Mouse (Mus musculus): ENCODE results near the gene Slc25a31. TPM values are rescaled to one million over a fixed set of nuclear protein-coding genes. Genes with fewer than 3 reads are reported as not detected.

Gene Slc25a31
- not detected for polyA plus RNA-seq (2014; fragmentation: Illumina TruSeq; extraction: RNeasy Lipid Tissue Mini Kit (QIAGEN cat#74804); ENCODE audit: insufficient read depth, low read depth, low replicate concordance)

DNA sequence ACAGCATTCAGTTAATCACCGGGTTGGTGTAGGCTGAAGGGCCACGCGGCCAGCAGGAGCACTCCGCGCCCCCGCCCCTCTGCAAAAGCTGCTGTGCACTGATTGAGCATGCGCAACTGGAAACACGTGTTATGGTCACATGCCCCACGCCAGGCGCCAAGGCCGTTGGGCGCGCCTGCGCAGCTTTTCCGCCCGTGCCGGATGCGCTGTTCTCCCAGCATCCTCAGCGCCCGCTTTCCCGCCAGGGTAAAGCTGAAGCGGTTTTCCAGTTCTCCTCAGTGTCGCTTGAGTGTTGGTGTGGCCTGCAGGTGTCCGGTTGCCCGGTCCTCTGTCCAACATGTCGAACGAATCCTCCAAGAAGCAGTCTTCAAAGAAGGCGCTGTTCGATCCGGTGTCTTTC lies at the start of gene Slc25a31:
Gene Slc25a31, plus strand, starts transcription at position 201 of the 400 bp plus-strand sequence.

DNA sequence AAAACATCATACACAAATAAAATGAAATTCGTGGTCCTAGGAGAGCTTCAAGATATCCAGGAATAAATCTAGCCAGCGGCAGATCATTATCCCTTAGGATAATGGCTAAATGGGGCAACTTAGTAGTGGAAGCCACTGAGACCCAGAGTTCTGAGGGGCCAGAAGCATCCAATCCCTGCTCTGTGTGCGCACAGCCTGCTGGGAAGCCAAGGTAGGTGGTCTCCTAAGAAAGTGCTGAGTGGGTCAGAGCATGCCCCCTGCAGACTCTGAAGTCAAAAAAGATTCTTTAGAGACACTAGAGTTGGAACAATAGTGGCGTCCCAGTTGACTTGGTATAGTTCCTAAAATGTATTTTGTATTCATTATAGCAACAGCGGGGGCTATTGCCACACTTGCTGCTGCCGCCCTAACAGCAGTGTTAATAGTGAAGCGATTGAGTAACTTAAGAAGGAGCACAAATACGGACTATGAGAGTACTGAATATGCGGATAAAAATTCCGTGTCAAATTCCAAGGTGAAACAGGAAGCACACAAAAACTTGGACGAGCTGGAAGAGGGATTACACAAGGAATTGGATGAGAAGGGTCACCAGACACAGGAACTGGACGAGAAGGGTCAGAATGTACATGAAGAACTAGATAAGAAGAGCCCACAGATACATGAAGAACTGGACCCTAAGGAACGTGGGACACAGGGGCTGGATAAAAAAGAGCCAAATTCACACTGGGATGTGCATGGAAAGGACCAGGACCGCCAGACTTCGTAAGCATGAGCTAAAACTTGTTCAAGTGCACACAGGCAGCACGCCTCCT lies 35.6 kb downstream of the Slc25a31 start, which contains the start of gene Hspa4l:
Gene Hspa4l, plus strand, starts transcription at position 472 of the 812 bp plus-strand sequence.

Other genes with a start within 250 kb of the Slc25a31 start
- gene Intu, start 177.6 kb upstream of the Slc25a31 start, polyA plus RNA-seq (2014; fragmentation: Illumina TruSeq; extraction: RNeasy Lipid Tissue Mini Kit (QIAGEN cat#74804); ENCODE audit: insufficient read depth, low read depth, low replicate concordance): 2.0 TPM
- gene Hspa4l, start 35.6 kb downstream of the Slc25a31 start, polyA plus RNA-seq (2014; fragmentation: Illumina TruSeq; extraction: RNeasy Lipid Tissue Mini Kit (QIAGEN cat#74804); ENCODE audit: insufficient read depth, low read depth, low replicate concordance): 13.2 TPM
- gene Plk4, start 91.2 kb downstream of the Slc25a31 start, polyA plus RNA-seq (2014; fragmentation: Illumina TruSeq; extraction: RNeasy Lipid Tissue Mini Kit (QIAGEN cat#74804); ENCODE audit: insufficient read depth, low read depth, low replicate concordance): 3.5 TPM
- gene Mfsd8, start 138.0 kb downstream of the Slc25a31 start, polyA plus RNA-seq (2014; fragmentation: Illumina TruSeq; extraction: RNeasy Lipid Tissue Mini Kit (QIAGEN cat#74804); ENCODE audit: insufficient read depth, low read depth, low replicate concordance): 6.2 TPM
- 1.6 TPM for gene Abhd18, start 138.1 kb downstream of the Slc25a31 start, polyA plus RNA-seq (2014; fragmentation: Illumina TruSeq; extraction: RNeasy Lipid Tissue Mini Kit (QIAGEN cat#74804); ENCODE audit: insufficient read depth, low read depth, low replicate concordance)
- gene 1700034I23Rik, start 193.7 kb downstream of the Slc25a31 start, polyA plus RNA-seq (2014; fragmentation: Illumina TruSeq; extraction: RNeasy Lipid Tissue Mini Kit (QIAGEN cat#74804); ENCODE audit: insufficient read depth, low read depth, low replicate concordance): not detected
- 16.1 TPM for gene Larp1b, start 241.0 kb downstream of the Slc25a31 start, polyA plus RNA-seq (2014; fragmentation: Illumina TruSeq; extraction: RNeasy Lipid Tissue Mini Kit (QIAGEN cat#74804); ENCODE audit: insufficient read depth, low read depth, low replicate concordance)